Mouse (Mus musculus): ENCODE measurements around the gene Hspg2. TPM values are rescaled to one million over a fixed set of nuclear protein-coding genes. Genes with fewer than 3 reads are reported as not detected.

The Hspg2 gene
- total RNA-seq, 1 experiment, result 226 TPM

GRCm38 (mm10) chr4:137471326-137471725 is 2.8 kb downstream of the Hspg2 start:
- Histone ChIP-seq H3K4me1 (ENCODE audit: control insufficient read depth in 2 of 2, insufficient read depth in 2 of 2, low read length in 2 of 2, poor library complexity in 1 of 2) (peaks cover 4 to 46% of the 10 kb centered on the region in 2 experiments), H3K4me3 (ENCODE audit: insufficient read depth in 1 of 2, low read depth in 1 of 2, low read length in 2 of 2, poor library complexity in 1 of 2, severe bottlenecking in 1 of 2) (peak overlapping the region; percentile 82 to 96; a peak in 3 of 4 replicates), H3K9ac (ENCODE audit: insufficient read depth, low read depth, low read length, poor library complexity, severe bottlenecking) (peak overlapping the region; percentile 69)

GRCm38 (mm10) chr4:137473240-137473639 is 4.7 kb downstream of the Hspg2 start:
- peaks cover 14 to 60% of the 10 kb centered on the region in 2 experiments for H3K4me1 ChIP-seq (ENCODE audit: control insufficient read depth in 2 of 2, insufficient read depth in 2 of 2, low read length in 2 of 2, poor library complexity in 1 of 2)
- H3K36me3 ChIP-seq (ENCODE audit: control insufficient read depth, insufficient read depth, low read length, poor library complexity, severe bottlenecking), result peaks cover 3% of the 10 kb centered on the region; the same call in 1 of the 2 replicates
- H3K9ac ChIP-seq (ENCODE audit: insufficient read depth, low read depth, low read length, poor library complexity, severe bottlenecking), result no peak overlapping the region
- no peak overlapping the region for H3K4me3 ChIP-seq (ENCODE audit: insufficient read depth in 1 of 2, low read depth in 1 of 2, low read length in 2 of 2, poor library complexity in 1 of 2, severe bottlenecking in 1 of 2)
- no peak for DNase-seq (ENCODE audit: low read depth, low spot score)
- TF ChIP-seq CHD2 (IDR thresholded peaks at IDR 0.05; ENCODE audit: low read depth, low read length) (no peak), HCFC1 (IDR thresholded peaks at IDR 0.05; ENCODE audit: borderline replicate concordance, insufficient read depth, low read length) (no peak)
- no peaks in the 10 kb centered on the region for H3K9me3 ChIP-seq (ENCODE audit: control insufficient read depth, insufficient read depth, low read depth, low read length)
- in situ Hi-C loops (cut with MboI; ENCODE audit: low sequenced_read_pairs in 2 of 2, unreplicated experiment in 2 of 2), result no loop called here
- no peak overlapping the region for H3K27ac ChIP-seq (ENCODE audit: insufficient read depth, low read depth, low read length, poor library complexity, severe bottlenecking)

More at GRCm38 (mm10) chr4:137471326-137471725, 2.8 kb downstream of the Hspg2 start:
- H3K9me3 ChIP-seq (ENCODE audit: control insufficient read depth, insufficient read depth, low read depth, low read length), result no peaks in the 10 kb centered on the region
- H3K27ac ChIP-seq (ENCODE audit: insufficient read depth, low read depth, low read length, poor library complexity, severe bottlenecking), result peak overlapping the region; percentile 87; the same call in 1 of the 2 replicates
- TF ChIP-seq ZC3H11A (IDR thresholded peaks at IDR 0.05; ENCODE audit: borderline replicate concordance, low read depth, low read length) (no peak), ZNF384 (IDR thresholded peaks at IDR 0.05; ENCODE audit: low read depth, low read length) (no peak), HCFC1 (IDR thresholded peaks at IDR 0.05; ENCODE audit: borderline replicate concordance, insufficient read depth, low read length) (no peak), CHD2 (IDR thresholded peaks at IDR 0.05; ENCODE audit: low read depth, low read length) (no peak), MAFK (IDR thresholded peaks at IDR 0.05; ENCODE audit: insufficient read depth, low read depth, low read length) (no peak)
- H3K36me3 ChIP-seq (ENCODE audit: control insufficient read depth, insufficient read depth, low read length, poor library complexity, severe bottlenecking), result peaks cover 3% of the 10 kb centered on the region; the same call in 1 of the 2 replicates
- no peak for DNase-seq (ENCODE audit: low read depth, low spot score)
- in situ Hi-C loops (cut with MboI; ENCODE audit: low sequenced_read_pairs in 2 of 2, unreplicated experiment in 2 of 2), result no loop called here

DNA sequence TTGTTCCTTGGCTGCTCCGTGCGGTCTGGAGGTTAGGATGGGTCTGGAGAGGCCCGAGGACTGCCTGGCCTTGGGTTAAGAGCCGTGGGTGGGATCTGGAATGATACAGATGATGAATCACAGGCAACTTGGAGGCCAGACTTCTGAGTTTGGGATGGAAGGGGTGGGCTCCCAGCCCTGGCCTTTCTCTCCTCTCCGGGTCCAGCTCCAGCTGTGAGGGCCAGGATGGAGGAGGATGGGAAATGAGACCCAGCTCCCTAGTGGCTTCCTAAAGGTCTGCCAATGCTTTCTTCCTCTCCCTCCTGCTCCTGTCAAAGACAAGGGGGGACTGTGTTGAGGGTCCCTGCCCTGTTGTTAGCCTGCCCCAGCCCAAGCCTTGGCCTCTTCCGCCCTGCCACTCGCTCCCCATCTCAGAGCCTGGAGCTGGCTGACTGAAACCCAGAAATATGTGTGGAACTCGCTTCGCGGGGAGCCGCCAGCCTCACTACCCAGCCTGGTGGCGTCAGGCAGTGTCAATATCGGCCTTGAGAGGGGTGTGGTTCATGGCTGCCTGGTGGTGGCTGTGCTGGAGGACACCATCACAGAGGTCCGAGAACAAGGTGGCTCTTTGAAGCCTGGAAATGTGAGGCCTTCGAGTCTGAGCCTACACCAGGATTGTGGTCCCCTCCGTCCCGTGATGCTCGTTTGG is 5.3 kb downstream of the Hspg2 start:
- H3K27ac ChIP-seq (ENCODE audit: insufficient read depth, low read depth, low read length, poor library complexity, severe bottlenecking), result no peak overlapping the region
- DNase-seq (ENCODE audit: low read depth, low spot score), result no peak

DNA sequence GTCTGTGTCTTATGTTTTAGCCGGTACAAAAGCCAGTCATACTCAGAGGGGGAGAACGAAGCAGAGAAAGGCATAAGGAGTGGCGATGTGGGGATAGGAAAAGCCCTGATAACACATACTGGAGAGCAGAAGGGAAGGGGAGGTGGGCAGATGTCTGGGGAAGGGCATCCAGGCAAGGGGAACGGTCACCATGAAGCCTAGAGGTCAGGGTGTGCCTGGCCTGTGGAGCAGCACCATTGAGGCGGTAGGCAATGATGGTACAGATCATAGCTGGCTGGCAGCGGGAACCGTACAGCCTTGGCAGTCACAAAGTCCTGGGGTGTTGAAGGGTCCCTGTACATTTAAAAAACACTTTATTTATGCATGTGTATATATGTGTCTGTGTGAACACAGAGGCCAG is 6.1 kb downstream of the Hspg2 start:
- Histone ChIP-seq H3K4me1 (ENCODE audit: control insufficient read depth in 2 of 2, insufficient read depth in 2 of 2, low read length in 2 of 2, poor library complexity in 1 of 2) (peaks cover 24 to 72% of the 10 kb centered on the region in 2 experiments), H3K9ac (ENCODE audit: insufficient read depth, low read depth, low read length, poor library complexity, severe bottlenecking) (no peak overlapping the region), H3K27ac (ENCODE audit: insufficient read depth, low read depth, low read length, poor library complexity, severe bottlenecking) (no peak overlapping the region), H3K9me3 (ENCODE audit: control insufficient read depth, insufficient read depth, low read depth, low read length) (no peaks in the 10 kb centered on the region), H3K4me3 (ENCODE audit: insufficient read depth in 1 of 2, low read depth in 1 of 2, low read length in 2 of 2, poor library complexity in 1 of 2, severe bottlenecking in 1 of 2) (no peak overlapping the region), H3K36me3 (ENCODE audit: control insufficient read depth, insufficient read depth, low read length, poor library complexity, severe bottlenecking) (peaks cover 3% of the 10 kb centered on the region; the same call in 1 of the 2 replicates)
- no peak for TF ChIP-seq ZC3H11A (IDR thresholded peaks at IDR 0.05; ENCODE audit: borderline replicate concordance, low read depth, low read length)
- in situ Hi-C loops (cut with MboI; ENCODE audit: low sequenced_read_pairs in 2 of 2, unreplicated experiment in 2 of 2), result no loop called here
- no peak for DNase-seq (ENCODE audit: low read depth, low spot score)

More for the DNA sequence above, 5.3 kb downstream of the Hspg2 start:
- no peaks in the 10 kb centered on the region for H3K9me3 ChIP-seq (ENCODE audit: control insufficient read depth, insufficient read depth, low read depth, low read length)
- peaks cover 3% of the 10 kb centered on the region; the same call in 1 of the 2 replicates for H3K36me3 ChIP-seq (ENCODE audit: control insufficient read depth, insufficient read depth, low read length, poor library complexity, severe bottlenecking)
- in situ Hi-C loops (cut with MboI; ENCODE audit: low sequenced_read_pairs in 2 of 2, unreplicated experiment in 2 of 2), result no loop called here
- H3K4me1 ChIP-seq (ENCODE audit: control insufficient read depth in 2 of 2, insufficient read depth in 2 of 2, low read length in 2 of 2, poor library complexity in 1 of 2), result peaks cover 17 to 66% of the 10 kb centered on the region in 2 experiments
- H3K9ac ChIP-seq (ENCODE audit: insufficient read depth, low read depth, low read length, poor library complexity, severe bottlenecking), result no peak overlapping the region
- TF ChIP-seq HCFC1 (IDR thresholded peaks at IDR 0.05; ENCODE audit: borderline replicate concordance, insufficient read depth, low read length) (no peak), CHD2 (IDR thresholded peaks at IDR 0.05; ENCODE audit: low read depth, low read length) (no peak), MAFK (IDR thresholded peaks at IDR 0.05; ENCODE audit: insufficient read depth, low read depth, low read length) (no peak), ZC3H11A (IDR thresholded peaks at IDR 0.05; ENCODE audit: borderline replicate concordance, low read depth, low read length) (no peak), ZNF384 (IDR thresholded peaks at IDR 0.05; ENCODE audit: low read depth, low read length) (no peak)
- H3K4me3 ChIP-seq (ENCODE audit: insufficient read depth in 1 of 2, low read depth in 1 of 2, low read length in 2 of 2, poor library complexity in 1 of 2, severe bottlenecking in 1 of 2), result no peak overlapping the region

Measured in ES-E14 (cell line).